Mouse (Mus musculus) hindbrain, embryonic 14.5 days (tissue): Measurements from ENCODE around the gene Rpp14. TPM values are rescaled to one million over a fixed set of nuclear protein-coding genes. Genes with fewer than 3 reads are reported as not detected.
"Not testable (repeated sequence)": the region's sequence is repeated elsewhere in the genome, so short reads cannot be mapped to it uniquely, and the experiment has no call there.

ENCODE experiments used
- ATAC-seq: fragments of 200-750 bp; cut with Nextera tagmentation; 2 replicates; pipeline ENCODE4 v1.8.0; 2017; ENCODE audit warnings: moderate number of reproducible peaks, mild to moderate bottlenecking, moderate TSS enrichment, moderate library complexity; ENCODE audit not compliant: low FRiP score
- DNase-seq: peaks from one replicate; pipeline ENCODE4 v3.0.0-alpha.2; 2015; ENCODE audit warnings: low spot score
- H3K27ac ChIP-seq: fragments of 300-500 bp; sonication (generic); 2 replicates; pipeline ENCODE4 v1.5.1; 2014; ENCODE audit warnings: mild to moderate bottlenecking, moderate library complexity
- H3K27me3 ChIP-seq: fragments of 300-500 bp; sonication (generic); 2 replicates; pipeline ENCODE4 v1.6.1; 2014; ENCODE audit warnings: mild to moderate bottlenecking, low read length, mixed read lengths; ENCODE audit not compliant: control insufficient read depth, insufficient read depth
- H3K36me3 ChIP-seq: fragments of 300-500 bp; sonication (generic); replicated peaks from 2 replicates; pipeline ENCODE4 v1.6.1; 2014; ENCODE audit not compliant: control insufficient read depth, insufficient read depth
- H3K4me1 ChIP-seq: fragments of 300-500 bp; sonication (generic); replicated peaks from 2 replicates; pipeline ENCODE4 v1.6.1; 2014; ENCODE audit warnings: antibody characterized with exemption, low read length, mixed read lengths; ENCODE audit not compliant: control insufficient read depth, insufficient read depth
- H3K4me2 ChIP-seq: fragments of 300-500 bp; sonication (generic); replicated peaks from 2 replicates; pipeline ENCODE4 v1.6.1; 2014; ENCODE audit warnings: mild to moderate bottlenecking, moderate library complexity
- H3K4me3 ChIP-seq: fragments of 300-500 bp; sonication (generic); replicated peaks from 2 replicates; pipeline ENCODE4 v1.5.1; 2014; ENCODE audit warnings: mild to moderate bottlenecking, low read length
- H3K9ac ChIP-seq: fragments of 300-500 bp; sonication (generic); 2 replicates; pipeline ENCODE4 v1.6.1; 2014
- H3K9me3 ChIP-seq: fragments of 300-500 bp; sonication (generic); 2 replicates; pipeline ENCODE4 v1.6.1; 2016; ENCODE audit warnings: low read length; ENCODE audit not compliant: control insufficient read depth
- WGBS: fragments of 180-500 bp; shearing (Covaris S2); extraction: QIAGEN DNeasy Blood & Tissue Kit; methylation state at CpG from one replicate; pipeline ENCODE4 v1.1.7; 2014; 5-methylcytosine and 5-hydroxymethylcytosine counted together
- polyA plus RNA-seq: library from polyadenylated mRNA; unstranded; fragments of >200 nt; fragmentation: Nextera tagmentation; extraction: Ambion mirVana; gene quantifications from 2 replicates; pipeline ENCODE4 v1.2.1, GENCODE M21; 2014

Gene Rpp14
- polyA plus RNA-seq, 1 experiment from 2014 or later = 45.0 TPM

DNA sequence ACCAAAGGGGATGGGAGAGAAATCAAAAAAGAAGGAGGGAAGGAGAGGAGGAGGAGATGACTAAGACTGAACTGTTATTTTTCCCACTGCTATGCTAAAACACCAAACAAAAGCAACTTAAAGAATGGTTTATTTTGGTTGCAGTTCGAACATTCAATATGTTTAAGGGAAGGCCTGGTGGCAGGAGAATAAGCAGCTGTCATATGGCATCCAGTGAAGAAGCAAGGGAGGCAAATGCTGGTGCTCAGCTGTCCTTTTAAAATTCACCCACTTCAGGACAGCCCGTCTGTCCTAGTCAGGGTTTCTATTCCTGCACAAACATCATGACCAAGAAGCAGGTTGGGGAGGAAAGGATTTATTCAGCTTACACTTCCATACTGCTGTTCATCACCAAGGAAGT lies 37.2 kb downstream of the Rpp14 start:
- Histone ChIP-seq H3K9me3 (no peaks in the 10 kb centered on the region), H3K4me1 (no peaks in the 10 kb centered on the region), H3K9ac (no peak overlapping the region), H3K36me3 (peaks cover 22% of the 10 kb centered on the region), H3K27ac (no peak overlapping the region), H3K27me3 (no peaks in the 10 kb centered on the region), H3K4me3 (no peak overlapping the region), H3K4me2 (no peak overlapping the region)
- ATAC-seq (no peak), DNase-seq (no peak)
- 86% methylated on average over 2 of the region's 2 CpGs for WGBS

DNA sequence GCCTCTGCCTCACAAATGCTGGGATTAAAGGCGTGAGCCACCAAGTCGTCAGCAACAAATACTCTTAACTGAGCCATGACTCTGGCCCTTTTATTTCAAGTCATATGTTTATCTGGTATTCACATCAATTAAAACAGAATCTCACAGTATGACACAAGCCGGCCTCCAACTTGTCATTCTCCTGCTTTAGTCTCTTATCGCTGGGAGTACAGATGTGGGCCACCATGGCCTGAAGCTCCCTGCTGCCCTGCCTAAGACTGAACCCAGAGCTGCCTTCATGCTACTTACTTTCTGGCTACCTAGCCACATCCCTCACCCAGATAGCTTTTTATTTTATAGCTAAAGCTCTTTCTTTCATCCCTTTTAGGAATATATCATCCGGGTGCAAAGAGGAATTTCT lies 39.3 kb downstream of the Rpp14 start:
- no peak overlapping the region for H3K4me3 ChIP-seq
- H3K27me3 ChIP-seq = no peaks in the 10 kb centered on the region
- no peak for DNase-seq
- 93% methylated on average over 5 of the region's 5 CpGs for WGBS
- no peak overlapping the region for H3K27ac ChIP-seq
- no peaks in the 10 kb centered on the region for H3K9me3 ChIP-seq
- peaks cover 40% of the 10 kb centered on the region for H3K36me3 ChIP-seq
- no peak overlapping the region for H3K9ac ChIP-seq
- no peak overlapping the region for H3K4me2 ChIP-seq
- no peaks in the 10 kb centered on the region for H3K4me1 ChIP-seq
- no peak for ATAC-seq

DNA sequence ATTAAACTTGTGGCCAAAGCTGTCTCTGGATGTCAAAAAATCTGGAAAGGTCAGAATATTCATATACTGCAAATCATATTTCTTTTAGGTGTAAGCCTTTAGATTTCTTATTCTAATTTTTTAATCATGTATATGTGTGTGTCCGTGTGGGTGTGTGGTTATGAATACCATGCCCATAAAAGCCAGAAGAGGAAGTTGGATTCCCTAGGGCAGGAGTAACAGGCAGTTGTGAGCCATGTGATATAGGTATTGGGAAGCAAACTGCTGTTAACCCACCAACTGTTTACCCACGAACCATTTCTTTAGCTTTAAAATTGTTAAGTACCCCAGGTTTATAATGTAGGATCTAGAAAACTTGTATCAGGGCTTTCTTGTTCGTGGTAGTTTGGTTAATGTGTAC lies 39.7 kb downstream of the Rpp14 start:
- Histone ChIP-seq H3K27ac (no peak overlapping the region), H3K9me3 (no peaks in the 10 kb centered on the region), H3K9ac (no peak overlapping the region), H3K4me3 (no peak overlapping the region), H3K27me3 (no peaks in the 10 kb centered on the region), H3K36me3 (peaks cover 44% of the 10 kb centered on the region), H3K4me1 (no peaks in the 10 kb centered on the region), H3K4me2 (no peak overlapping the region)
- no peak for DNase-seq
- no peak for ATAC-seq
- 91% methylated on average over 3 of the region's 3 CpGs for WGBS

DNA sequence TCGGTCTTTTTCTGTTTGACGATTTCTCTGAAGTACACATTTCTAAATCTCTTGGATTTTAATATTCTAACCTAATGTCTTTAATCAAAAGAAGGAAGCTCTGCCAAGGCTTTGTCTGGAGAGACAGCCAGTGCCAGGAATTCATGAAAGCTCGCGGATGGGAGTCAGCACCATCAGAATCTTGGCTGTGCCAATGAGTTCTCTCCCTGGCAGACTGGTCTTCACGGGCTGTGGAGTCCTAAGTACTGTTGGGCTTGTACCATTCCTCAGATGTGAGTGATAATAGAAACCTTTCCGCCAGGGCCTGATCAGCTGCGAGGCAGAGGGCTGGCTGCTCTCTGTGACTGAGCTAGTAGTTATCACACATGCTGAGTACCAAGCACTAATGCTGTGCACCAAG lies 43.0 kb downstream of the Rpp14 start:
- ATAC-seq (no peak), DNase-seq (no peak)
- Histone ChIP-seq H3K27ac (no peak overlapping the region), H3K9me3 (no peaks in the 10 kb centered on the region), H3K4me3 (no peak overlapping the region), H3K4me2 (no peak overlapping the region), H3K4me1 (no peaks in the 10 kb centered on the region), H3K27me3 (no peaks in the 10 kb centered on the region), H3K9ac (no peak overlapping the region), H3K36me3 (peaks cover 67% of the 10 kb centered on the region)
- WGBS = 85% methylated on average over 7 of the region's 7 CpGs

DNA sequence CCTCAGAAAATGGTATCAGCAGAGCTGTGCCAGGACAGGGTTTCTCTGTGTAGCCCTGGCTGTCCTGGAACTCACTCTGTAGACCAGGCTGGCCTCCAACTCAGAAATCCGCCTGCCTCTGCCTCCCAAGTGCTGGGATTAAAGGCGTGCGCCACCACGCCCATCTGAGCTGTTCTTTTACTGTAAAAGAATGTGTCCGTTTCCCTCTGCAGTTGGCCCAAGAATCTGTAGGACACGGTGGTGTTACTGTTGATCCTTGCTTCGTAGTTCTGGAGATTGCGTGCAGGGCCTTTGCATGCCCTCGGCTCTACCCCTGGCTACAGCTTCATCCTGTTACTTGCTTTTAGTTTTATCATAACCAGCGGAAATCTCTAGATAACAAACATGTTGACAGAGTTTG lies 43.4 kb downstream of the Rpp14 start:
- H3K27ac ChIP-seq, H3K9ac ChIP-seq, DNase-seq, ATAC-seq, H3K4me3 ChIP-seq, H3K4me2 ChIP-seq, H3K9me3 ChIP-seq, H3K27me3 ChIP-seq, H3K4me1 ChIP-seq: not testable (repeated sequence)
- 96% methylated on average over 10 of the region's 10 CpGs for WGBS
- peaks cover 67% of the 10 kb centered on the region for H3K36me3 ChIP-seq

DNA sequence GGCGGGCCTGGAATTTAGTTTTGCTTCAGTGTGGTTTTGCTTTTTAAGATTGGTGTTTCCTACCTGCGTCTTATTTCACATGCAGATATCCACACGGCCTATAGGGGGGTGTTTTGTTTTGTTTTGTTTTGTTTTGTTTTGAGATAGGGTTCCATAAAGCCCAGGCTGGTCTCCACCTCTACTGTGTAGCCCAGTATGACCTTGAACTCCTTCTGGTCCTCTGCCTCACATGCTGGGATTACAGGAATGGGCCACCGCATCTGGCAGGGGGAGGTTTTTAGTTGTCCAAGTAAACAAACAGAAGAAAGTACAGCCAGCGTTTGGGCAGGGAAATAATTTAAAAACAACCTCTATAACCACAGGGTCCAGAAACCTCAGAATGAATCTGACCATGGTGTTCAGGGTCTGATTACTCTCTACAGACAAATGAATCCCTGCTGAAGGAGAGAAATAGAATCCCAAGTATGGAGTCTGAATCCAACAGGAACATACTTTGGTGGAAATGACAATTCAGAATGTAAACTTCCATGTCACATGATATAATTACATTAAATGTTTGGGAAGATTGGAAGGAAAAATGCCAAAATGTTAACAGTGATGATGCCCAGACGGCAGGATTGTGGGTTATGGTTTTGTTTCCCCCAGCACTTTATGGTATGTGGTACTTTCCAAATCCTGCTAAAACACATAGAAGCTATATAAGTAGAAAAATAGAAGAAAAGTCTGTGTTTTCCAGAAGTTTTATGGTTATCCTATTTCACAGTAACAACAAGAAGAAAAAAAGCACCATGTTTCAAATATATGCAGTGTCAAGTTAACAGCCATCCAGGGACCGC lies 44.1 kb downstream of the Rpp14 start:
- Histone ChIP-seq H3K4me3 (no peak overlapping the region), H3K9me3 (no peaks in the 10 kb centered on the region), H3K4me2 (no peak overlapping the region), H3K4me1 (no peaks in the 10 kb centered on the region), H3K36me3 (peaks cover 67% of the 10 kb centered on the region), H3K27me3 (no peaks in the 10 kb centered on the region), H3K27ac (no peak overlapping the region), H3K9ac (no peak overlapping the region)
- DNase-seq (no peak), ATAC-seq (no peak)
- 86% methylated on average over 7 of the region's 7 CpGs for WGBS

DNA sequence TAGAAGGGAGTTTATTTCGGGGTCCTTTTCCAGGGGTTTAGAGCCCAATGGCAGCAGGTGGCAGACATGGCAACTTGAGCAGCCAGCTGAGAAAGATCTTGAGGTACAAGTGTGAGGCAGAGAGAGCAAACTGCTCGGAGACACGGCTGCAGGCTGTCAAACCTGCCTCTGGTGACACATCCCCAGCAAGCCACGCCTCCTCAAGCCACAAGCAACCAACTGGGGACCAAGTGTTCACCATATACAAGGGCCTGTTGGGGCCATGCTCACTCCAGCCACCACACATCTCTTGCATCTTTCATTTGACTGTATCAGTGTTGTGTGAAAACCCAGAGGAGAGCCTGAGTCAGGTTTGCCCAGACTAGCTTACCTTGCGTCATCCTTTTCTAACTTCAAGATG lies 47.8 kb downstream of the Rpp14 start:
- H3K4me1 ChIP-seq = no peaks in the 10 kb centered on the region
- ATAC-seq (no peak), DNase-seq (no peak)
- 78% methylated on average over 5 of the region's 5 CpGs for WGBS
- no peak overlapping the region for H3K4me2 ChIP-seq
- H3K27ac ChIP-seq = no peak overlapping the region
- no peak overlapping the region for H3K9ac ChIP-seq
- no peaks in the 10 kb centered on the region for H3K27me3 ChIP-seq
- no peaks in the 10 kb centered on the region for H3K9me3 ChIP-seq
- H3K4me3 ChIP-seq = no peak overlapping the region
- peaks cover 61% of the 10 kb centered on the region for H3K36me3 ChIP-seq

DNA sequence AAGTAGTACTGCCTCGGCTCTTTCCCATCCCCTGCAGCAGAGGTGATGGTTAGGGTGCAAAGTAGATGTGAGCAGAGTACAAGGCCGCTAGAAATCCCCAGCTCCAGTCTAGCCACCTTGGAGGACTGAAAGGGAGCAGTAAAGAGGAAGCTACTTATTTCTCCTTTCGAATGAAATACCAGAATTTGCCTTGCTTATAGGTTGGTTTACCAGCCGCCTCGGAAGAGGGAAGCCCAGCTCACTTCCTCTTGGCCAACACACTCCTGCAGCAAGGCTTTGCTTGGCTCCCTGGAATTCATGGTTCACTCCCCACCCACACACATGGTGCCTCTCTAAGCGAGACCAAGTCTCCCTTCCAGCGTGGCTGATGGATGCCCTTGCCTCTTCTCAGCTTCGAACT lies 52.6 kb downstream of the Rpp14 start:
- WGBS = 82% methylated on average over 8 of the region's 8 CpGs
- no peaks in the 10 kb centered on the region for H3K27me3 ChIP-seq
- no peaks in the 10 kb centered on the region for H3K9me3 ChIP-seq
- no peak overlapping the region for H3K9ac ChIP-seq
- no peak overlapping the region for H3K27ac ChIP-seq
- DNase-seq (no peak), ATAC-seq (no peak)
- H3K4me1 ChIP-seq = no peaks in the 10 kb centered on the region
- no peak overlapping the region for H3K4me2 ChIP-seq
- H3K4me3 ChIP-seq = no peak overlapping the region
- peaks cover 46% of the 10 kb centered on the region for H3K36me3 ChIP-seq

DNA sequence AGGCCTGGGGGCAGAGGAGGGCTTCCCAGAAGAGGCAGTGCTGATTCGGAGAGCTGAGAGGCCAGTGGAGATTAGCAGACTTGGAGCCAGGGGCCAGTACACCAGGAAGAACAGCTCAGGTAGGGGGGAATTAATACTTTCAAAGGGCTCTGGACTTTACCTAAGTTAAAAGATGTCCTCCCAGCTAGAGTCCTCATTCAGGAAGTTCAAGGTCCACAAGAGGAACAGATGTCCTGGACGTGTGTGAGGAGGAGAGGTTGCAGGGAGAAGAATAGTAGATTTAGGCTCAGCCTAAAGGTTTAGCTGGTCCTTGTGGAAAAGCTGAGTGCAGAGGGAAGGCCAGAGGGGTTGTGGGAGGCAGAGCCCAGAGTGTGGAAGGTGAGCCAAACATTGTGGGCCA lies 54.1 kb downstream of the Rpp14 start:
- H3K9me3 ChIP-seq = no peaks in the 10 kb centered on the region
- no peak overlapping the region for H3K4me3 ChIP-seq
- 81% methylated on average over 2 of the region's 2 CpGs for WGBS
- H3K36me3 ChIP-seq = peaks cover 59% of the 10 kb centered on the region
- no peak overlapping the region for H3K27ac ChIP-seq
- ATAC-seq (no peak), DNase-seq (no peak)
- no peaks in the 10 kb centered on the region for H3K27me3 ChIP-seq
- H3K9ac ChIP-seq = no peak overlapping the region
- no peak overlapping the region for H3K4me2 ChIP-seq
- no peaks in the 10 kb centered on the region for H3K4me1 ChIP-seq

DNA sequence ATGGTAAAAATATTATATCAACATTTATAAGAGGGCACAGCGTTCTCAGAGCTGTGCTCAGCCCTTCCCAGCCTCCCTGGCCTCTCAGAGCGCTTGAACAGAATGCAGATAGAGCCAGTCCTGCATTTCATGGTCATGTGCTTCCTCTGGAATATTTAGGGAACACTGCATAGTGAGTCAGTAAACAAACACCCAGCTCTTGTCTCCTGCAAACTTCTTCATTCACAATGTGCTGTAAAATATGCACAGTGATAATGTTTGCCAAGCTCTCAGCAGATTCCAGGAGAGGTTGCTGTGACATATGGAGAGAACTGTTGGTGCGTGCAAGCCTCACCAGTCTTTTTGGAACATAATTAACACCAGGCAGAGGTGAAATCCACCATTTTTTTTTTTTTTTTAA lies 55.0 kb downstream of the Rpp14 start:
- 73% methylated on average over 3 of the region's 3 CpGs for WGBS
- no peak overlapping the region for H3K9ac ChIP-seq
- no peak overlapping the region for H3K27ac ChIP-seq
- no peak overlapping the region for H3K4me2 ChIP-seq
- no peaks in the 10 kb centered on the region for H3K4me1 ChIP-seq
- ATAC-seq = no peak; the same call in 1 of the 2 replicates
- H3K27me3 ChIP-seq = no peaks in the 10 kb centered on the region
- H3K4me3 ChIP-seq = no peak overlapping the region
- peaks cover 68% of the 10 kb centered on the region for H3K36me3 ChIP-seq
- H3K9me3 ChIP-seq = no peaks in the 10 kb centered on the region
- peak; percentile 24 for DNase-seq
